24 mouse cellular contexts compared by ENCODE assay signal in the genomic region with DNA sequence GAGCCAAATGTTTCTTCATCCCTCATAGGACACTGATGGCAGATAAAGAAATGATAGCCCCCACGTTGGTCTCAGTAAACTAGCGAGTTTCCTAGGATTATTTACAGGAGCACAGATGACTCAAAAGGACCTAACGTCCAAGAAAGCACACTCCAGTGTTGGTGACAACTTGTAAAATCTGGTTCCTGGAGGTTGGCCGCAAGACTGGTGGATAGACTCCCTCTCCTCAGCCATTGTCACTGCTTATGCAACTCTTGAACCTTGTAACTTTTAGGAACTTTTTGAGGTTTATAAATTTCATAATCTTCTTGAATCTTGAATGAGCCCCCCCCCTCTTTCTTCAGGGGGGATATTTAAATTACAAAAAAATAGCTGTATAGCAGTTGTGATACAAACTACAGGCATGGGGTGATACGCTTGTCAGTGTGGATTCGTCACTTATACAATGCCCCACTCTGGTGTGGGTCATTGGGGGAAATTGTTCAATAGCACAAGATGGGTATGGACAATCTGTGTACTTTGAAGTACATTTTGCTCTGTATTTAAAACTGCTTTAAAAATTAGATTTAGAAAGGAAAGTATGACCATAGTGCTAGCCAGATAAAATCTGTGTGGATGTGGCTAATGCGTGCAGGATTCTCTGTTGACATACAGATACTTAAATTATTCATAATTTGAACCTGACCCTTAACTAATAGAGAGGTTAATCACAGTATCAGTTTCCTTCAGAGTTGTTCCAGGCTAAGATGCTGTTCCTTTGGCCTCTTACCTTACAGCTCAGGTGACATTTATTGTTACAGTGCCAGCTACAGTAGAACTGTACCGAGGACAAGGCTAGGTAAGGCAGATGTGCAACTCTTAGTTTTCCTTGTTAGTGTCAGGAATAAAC.
A peak's percentile ranks its signal among the peaks of the same experiment; 100 is the strongest.
DNase-seq lines count a peak whose midpoint lies in the region; ATAC-seq and TF ChIP-seq lines count a peak whose summit lies in the region.
"Had no signal": no experiment of that assay in that cellular context is flagged by ENCODE, and none has a peak within 500 bp of the region (broad histone marks: within the 10 kb centered on the region; RNA-seq: fewer than 3 reads in every experiment).

No protein-coding gene starts in this region.

- H3K27ac ChIP-seq in hindbrain, embryonic 12.5 days: no peak overlapping the region
- no peak overlapping the region for H3K27ac ChIP-seq in hindbrain, embryonic 13.5 days
- no peak overlapping the region for H3K27ac ChIP-seq in midbrain, embryonic 12.5 days (replicated peaks)
- H3K27ac ChIP-seq in midbrain, postnatal 0 days (ENCODE audit: low read depth, low read length): no peak overlapping the region
- H3K27ac ChIP-seq in midbrain, embryonic 14.5 days (replicated peaks; ENCODE audit: low read depth, low read length): no peak overlapping the region
- H3K27ac ChIP-seq in midbrain, embryonic 10.5 days (replicated peaks): no peak overlapping the region
- H3K27ac ChIP-seq: embryonic facial prominence, embryonic 10.5 days; embryonic facial prominence, embryonic 12.5 days; forebrain, embryonic 13.5 days; forebrain, embryonic 15.5 days had no signal

- H3K9me3 ChIP-seq in hindbrain, embryonic 12.5 days (replicated peaks): no peaks in the 10 kb centered on the region
- H3K9me3 ChIP-seq in hindbrain, embryonic 13.5 days: no peaks in the 10 kb centered on the region
- H3K9me3 ChIP-seq in midbrain, embryonic 12.5 days: no peaks in the 10 kb centered on the region
- no peaks in the 10 kb centered on the region for H3K9me3 ChIP-seq in midbrain, postnatal 0 days (ENCODE audit: low read length)
- H3K9me3 ChIP-seq in midbrain, embryonic 14.5 days (ENCODE audit: control insufficient read depth, low read length): no peaks in the 10 kb centered on the region
- no peaks in the 10 kb centered on the region for H3K9me3 ChIP-seq in midbrain, embryonic 10.5 days (replicated peaks)
- H3K9me3 ChIP-seq: embryonic facial prominence, embryonic 10.5 days; embryonic facial prominence, embryonic 12.5 days; forebrain, embryonic 13.5 days; forebrain, embryonic 15.5 days; G1E had no signal

- no peak overlapping the region for H3K9ac ChIP-seq in hindbrain, embryonic 12.5 days
- no peak overlapping the region for H3K9ac ChIP-seq in hindbrain, embryonic 13.5 days
- no peak overlapping the region for H3K9ac ChIP-seq in midbrain, embryonic 12.5 days (replicated peaks)
- H3K9ac ChIP-seq in midbrain, postnatal 0 days (replicated peaks; ENCODE audit: low read length, poor library complexity, severe bottlenecking): no peak overlapping the region
- H3K9ac ChIP-seq in midbrain, embryonic 14.5 days (replicated peaks; ENCODE audit: low read length): no peak overlapping the region
- H3K9ac ChIP-seq: embryonic facial prominence, embryonic 12.5 days; forebrain, embryonic 13.5 days; forebrain, embryonic 15.5 days had no signal

- H3K4me2 ChIP-seq in hindbrain, embryonic 12.5 days (replicated peaks): no peak overlapping the region
- H3K4me2 ChIP-seq in hindbrain, embryonic 13.5 days: no peak overlapping the region
- H3K4me2 ChIP-seq in midbrain, embryonic 12.5 days (replicated peaks): no peak overlapping the region
- H3K4me2 ChIP-seq in midbrain, postnatal 0 days (ENCODE audit: low read depth, low read length, poor library complexity, severe bottlenecking): no peak overlapping the region
- H3K4me2 ChIP-seq in midbrain, embryonic 14.5 days (ENCODE audit: low read length): no peak overlapping the region
- H3K4me2 ChIP-seq: embryonic facial prominence, embryonic 12.5 days; forebrain, embryonic 13.5 days; forebrain, embryonic 15.5 days had no signal

- 81% methylated on average over 8 of the region's 8 CpGs for WGBS in hindbrain, embryonic 12.5 days
- 86% methylated on average over 8 of the region's 8 CpGs for WGBS in hindbrain, embryonic 13.5 days
- 61% methylated on average over 8 of the region's 8 CpGs for WGBS in midbrain, embryonic 12.5 days
- 40% methylated on average over 8 of the region's 8 CpGs for WGBS in midbrain, postnatal 0 days
- WGBS in midbrain, embryonic 14.5 days: 33% methylated on average over 8 of the region's 8 CpGs
- 76% methylated on average over 8 of the region's 8 CpGs for WGBS in midbrain, embryonic 10.5 days

- H3K36me3 ChIP-seq in hindbrain, embryonic 12.5 days: no peaks in the 10 kb centered on the region
- no peaks in the 10 kb centered on the region for H3K36me3 ChIP-seq in hindbrain, embryonic 13.5 days
- H3K36me3 ChIP-seq in midbrain, embryonic 12.5 days: no peaks in the 10 kb centered on the region
- no peaks in the 10 kb centered on the region for H3K36me3 ChIP-seq in midbrain, postnatal 0 days (ENCODE audit: insufficient read depth, low read length)
- no peaks in the 10 kb centered on the region for H3K36me3 ChIP-seq in midbrain, embryonic 14.5 days (ENCODE audit: control insufficient read depth, insufficient read depth, low read length)
- H3K36me3 ChIP-seq in midbrain, embryonic 10.5 days: no peaks in the 10 kb centered on the region
- H3K36me3 ChIP-seq: embryonic facial prominence, embryonic 10.5 days; embryonic facial prominence, embryonic 12.5 days; forebrain, embryonic 15.5 days; G1E had no signal

- DNase-seq in midbrain, postnatal 0 days (ENCODE audit: low spot score): no peak
- DNase-seq in midbrain, embryonic 14.5 days: peak; percentile 35
- no peak for DNase-seq in midbrain, embryonic 10.5 days (ENCODE audit: low spot score)
- DNase-seq: adrenal gland, adult 8-10 months; adrenal gland, postnatal 14 days; adrenal gland, postnatal 36 days; B cell, adult 2 months; cerebellum, adult 11-12 months; cerebellum, adult 2 months; cerebellum, adult 9-10 months; cerebellum, postnatal 10 days; cerebellum, postnatal 25 days had no signal

- H3K4me1 ChIP-seq in hindbrain, embryonic 12.5 days: 0 out of 2 replicates have a peak, but pooled peaks cover 2% of the 10 kb centered on the region
- no peaks in the 10 kb centered on the region for H3K4me1 ChIP-seq in hindbrain, embryonic 13.5 days (replicated peaks)
- peaks cover 3% of the 10 kb centered on the region; the same call in 1 of the 2 replicates for H3K4me1 ChIP-seq in midbrain, embryonic 12.5 days
- H3K4me1 ChIP-seq in midbrain, postnatal 0 days (ENCODE audit: insufficient read depth, low read length): no peaks in the 10 kb centered on the region
- H3K4me1 ChIP-seq in midbrain, embryonic 14.5 days (ENCODE audit: control insufficient read depth, insufficient read depth, low read length): no peaks in the 10 kb centered on the region
- peaks cover 30% of the 10 kb centered on the region for H3K4me1 ChIP-seq in midbrain, embryonic 10.5 days
- H3K4me1 ChIP-seq: embryonic facial prominence, embryonic 12.5 days; forebrain, embryonic 13.5 days; forebrain, embryonic 15.5 days had no signal

- no peak for TF ChIP-seq CTCF in midbrain, postnatal 0 days (IDR thresholded peaks at IDR 0.05)

- peak; percentile 48; the same call in 1 of the 2 replicates for ATAC-seq in hindbrain, embryonic 12.5 days (ENCODE audit: low FRiP score)
- ATAC-seq in hindbrain, embryonic 13.5 days (ENCODE audit: low FRiP score): no peak
- ATAC-seq in midbrain, embryonic 12.5 days (ENCODE audit: low FRiP score, low read depth): peak; percentile 92
- ATAC-seq in midbrain, postnatal 0 days (ENCODE audit: low FRiP score): no peak
- peak; percentile 66; the same call in 1 of the 2 replicates for ATAC-seq in midbrain, embryonic 14.5 days (ENCODE audit: low FRiP score, low TSS enrichment)
- ATAC-seq: activated CD4-positive, CD25-positive, alpha-beta regulatory T cell, adult 4 months; CD4-positive, CD25-positive, alpha-beta regulatory T cell, adult 4 months; forebrain, embryonic 13.5 days; forebrain, embryonic 15.5 days; Patski had no signal

- no peak overlapping the region for H3K4me3 ChIP-seq in hindbrain, embryonic 12.5 days
- no peak overlapping the region for H3K4me3 ChIP-seq in hindbrain, embryonic 13.5 days
- H3K4me3 ChIP-seq in midbrain, embryonic 12.5 days: no peak overlapping the region
- H3K4me3 ChIP-seq in midbrain, postnatal 0 days (ENCODE audit: low read depth, low read length): no peak overlapping the region
- H3K4me3 ChIP-seq in midbrain, embryonic 14.5 days (replicated peaks; ENCODE audit: low read depth, low read length): no peak overlapping the region
- H3K4me3 ChIP-seq in midbrain, embryonic 10.5 days: no peak overlapping the region
- H3K4me3 ChIP-seq: embryonic facial prominence, embryonic 10.5 days; embryonic facial prominence, embryonic 12.5 days; forebrain, embryonic 13.5 days; forebrain, embryonic 15.5 days had no signal

- no peaks in the 10 kb centered on the region for H3K27me3 ChIP-seq in hindbrain, embryonic 12.5 days
- no peaks in the 10 kb centered on the region for H3K27me3 ChIP-seq in hindbrain, embryonic 13.5 days
- no peaks in the 10 kb centered on the region for H3K27me3 ChIP-seq in midbrain, embryonic 12.5 days
- H3K27me3 ChIP-seq in midbrain, postnatal 0 days (ENCODE audit: insufficient read depth, low read length): no peaks in the 10 kb centered on the region
- no peaks in the 10 kb centered on the region for H3K27me3 ChIP-seq in midbrain, embryonic 14.5 days (ENCODE audit: control insufficient read depth, insufficient read depth, low read length)
- no peaks in the 10 kb centered on the region for H3K27me3 ChIP-seq in midbrain, embryonic 10.5 days (ENCODE audit: low read depth, poor library complexity, severe bottlenecking)
- H3K27me3 ChIP-seq: CH12.LX; embryonic facial prominence, embryonic 12.5 days; forebrain, embryonic 13.5 days; forebrain, embryonic 15.5 days; Patski had no signal

Comparison
In these comparisons a context has a peak if more than half of its experiments do, and no peak if none do; other contexts are left out.
1. ATAC-seq: peak in hindbrain, embryonic 12.5 days (single experiment), midbrain, embryonic 12.5 days (single experiment) and midbrain, embryonic 14.5 days (single experiment); none in hindbrain, embryonic 13.5 days (single experiment) and midbrain, postnatal 0 days (single experiment).